Mouse (Mus musculus): ENCODE data around the gene Wdr4. TPM values are rescaled to one million over a fixed set of nuclear protein-coding genes. Genes with fewer than 3 reads are reported as not detected.
A peak's percentile ranks its signal among the peaks of the same experiment; 100 is the strongest.

The Wdr4 gene
- polyA plus RNA-seq, 1 experiment: 25.4 TPM

DNA sequence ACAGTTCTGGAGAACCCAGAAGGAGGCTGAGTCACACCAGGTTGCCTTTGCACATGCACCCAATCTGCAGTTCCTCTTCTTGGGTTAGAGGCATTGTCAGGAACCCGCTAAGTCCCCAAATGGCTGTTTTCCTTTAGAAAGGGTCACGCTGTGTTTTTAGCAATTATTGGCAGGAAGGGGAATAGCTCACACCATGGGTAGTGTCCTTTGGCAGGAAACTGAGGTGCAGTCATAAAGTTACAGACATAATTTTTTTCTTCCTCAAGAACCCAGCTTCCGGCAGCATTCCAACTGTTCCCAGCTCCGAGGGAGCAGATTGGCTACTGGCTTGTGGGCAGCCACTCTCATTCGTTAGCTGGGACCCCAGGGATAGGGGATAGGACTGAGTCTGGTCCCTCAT, 72.0 kb downstream of the Wdr4 start:
- Histone ChIP-seq H3K27me3 (ENCODE audit: control insufficient read depth, insufficient read depth, low read length) (no peaks in the 10 kb centered on the region), H3K4me1 (ENCODE audit: control insufficient read depth, insufficient read depth, low read length) (peaks cover 44% of the 10 kb centered on the region), H3K4me3 (replicated peaks; ENCODE audit: insufficient read depth, low read depth, low read length) (no peak overlapping the region), H3K27ac (ENCODE audit: insufficient read depth, low read length) (peak overlapping the region; percentile 2; the same call in 1 of the 2 replicates)
- 14% methylated on average over 5 of the region's 5 CpGs for WGBS
- TF ChIP-seq POLR2A (IDR thresholded peaks at IDR 0.05; ENCODE audit: borderline replicate concordance, insufficient read depth, low read length) (no peak), CTCF (IDR thresholded peaks at IDR 0.05; ENCODE audit: borderline replicate concordance, insufficient read depth, low read depth, low read length) (no peak)
- DNase-seq: peak; percentile 34 to 58

DNA sequence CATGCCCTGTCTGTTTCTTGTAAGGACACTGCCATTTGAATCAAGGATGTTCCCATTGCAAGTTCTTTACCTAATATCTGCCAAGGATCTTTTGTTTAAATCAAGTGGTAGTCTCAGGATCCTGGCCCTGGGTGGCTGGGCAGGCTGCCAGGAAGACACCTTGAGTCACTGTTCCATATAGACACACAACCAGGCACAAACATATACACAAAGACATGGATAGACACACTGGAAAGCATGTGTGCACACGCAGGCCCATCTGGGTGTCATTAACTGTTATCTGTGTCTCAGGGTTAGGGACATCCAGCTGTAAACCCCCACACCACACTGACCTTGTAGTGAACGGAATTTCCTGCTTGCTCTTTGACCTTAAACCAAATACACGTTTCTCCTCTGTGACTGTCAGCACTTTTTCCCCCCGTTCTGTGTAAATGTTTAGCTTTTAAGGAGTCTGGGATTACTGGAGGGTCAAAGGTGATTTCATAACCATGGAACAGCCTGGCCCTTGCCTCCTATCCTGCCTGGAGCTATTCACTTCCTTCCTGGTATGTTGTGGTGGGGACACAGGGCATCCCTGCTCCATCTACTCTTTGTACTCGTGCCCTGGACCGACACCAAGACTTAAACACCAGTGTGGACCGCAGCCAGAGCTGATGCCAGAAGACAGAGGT, 74.6 kb downstream of the Wdr4 start:
- Histone ChIP-seq H3K27ac (ENCODE audit: insufficient read depth, low read length) (no peak overlapping the region), H3K4me3 (replicated peaks; ENCODE audit: insufficient read depth, low read depth, low read length) (no peak overlapping the region), H3K27me3 (ENCODE audit: control insufficient read depth, insufficient read depth, low read length) (no peaks in the 10 kb centered on the region), H3K4me1 (ENCODE audit: control insufficient read depth, insufficient read depth, low read length) (peaks cover 35% of the 10 kb centered on the region)
- 65% methylated on average over 7 of the region's 7 CpGs for WGBS
- DNase-seq: no peak
- TF ChIP-seq POLR2A (IDR thresholded peaks at IDR 0.05; ENCODE audit: borderline replicate concordance, insufficient read depth, low read length): no peak
- TF ChIP-seq CTCF (IDR thresholded peaks at IDR 0.05; ENCODE audit: borderline replicate concordance, insufficient read depth, low read depth, low read length): no peak

Other genes starting within 250 kb of the Wdr4 start
- gene Rsph1, start 242.6 kb downstream of the Wdr4 start, polyA plus RNA-seq (2012; rRNA removed): 2.7 and 3.7 TPM in 2 replicates
- 6.1 and 7.8 TPM in 2 replicates for gene Slc37a1, start 233.2 kb downstream of the Wdr4 start, polyA plus RNA-seq (2012; rRNA removed)
- gene Pde9a, start 133.8 kb downstream of the Wdr4 start, polyA plus RNA-seq (2012; rRNA removed): 83.1 and 93.0 TPM in 2 replicates
- gene Ndufv3, start 135 bp upstream of the Wdr4 start, polyA plus RNA-seq (2012; rRNA removed): 421 and 446 TPM in 2 replicates
- gene Pknox1, start 44.8 kb upstream of the Wdr4 start, polyA plus RNA-seq (2012; rRNA removed): 23.2 TPM in 2 replicates
- 33.9 and 34.8 TPM in 2 replicates for gene Cbs, start 117.3 kb upstream of the Wdr4 start, polyA plus RNA-seq (2012; rRNA removed)
- gene U2af1, start 138.9 kb upstream of the Wdr4 start, polyA plus RNA-seq (2012; rRNA removed): 177 and 184 TPM in 2 replicates
- gene Cryaa, start 157.8 kb upstream of the Wdr4 start, polyA plus RNA-seq (2012; rRNA removed): 0.54 and 0.85 TPM in 2 replicates

All from cerebellum, adult 2 months (tissue).